Mouse (Mus musculus): ENCODE data around the gene Kif26a. TPM values are rescaled to one million over a fixed set of nuclear protein-coding genes. Genes with fewer than 3 reads are reported as not detected.
A peak's percentile ranks its signal among the peaks of the same experiment; 100 is the strongest.

Gene Kif26a
- polyA plus RNA-seq, 1 experiment from 2014 or later = 5.0 TPM

- Histone ChIP-seq H3K27me3 (no peaks in the 10 kb centered on the region), H3K4me1 (peaks cover 6% of the 10 kb centered on the region; the same call in 1 of the 2 replicates), H3K9ac (no peak overlapping the region), H3K27ac (no peak overlapping the region), H3K4me2 (replicated peaks) (no peak overlapping the region), H3K36me3 (no peaks in the 10 kb centered on the region), H3K9me3 (no peaks in the 10 kb centered on the region), H3K4me3 (no peak overlapping the region)
- 73% methylated on average over 1 of the region's 1 CpGs for WGBS
- no peak for ATAC-seq (ENCODE audit: insufficient number of reproducible peaks, insufficient read depth, low FRiP score, low TSS enrichment)
Measured at GRCm38 (mm10) chr12:112226238-112226637, 80.2 kb downstream of the Kif26a start.

- Histone ChIP-seq H3K9me3 (no peaks in the 10 kb centered on the region), H3K36me3 (no peaks in the 10 kb centered on the region), H3K9ac (no peak overlapping the region), H3K4me1 (peaks cover 6% of the 10 kb centered on the region; the same call in 1 of the 2 replicates), H3K4me3 (no peak overlapping the region), H3K4me2 (replicated peaks) (no peak overlapping the region), H3K27me3 (no peaks in the 10 kb centered on the region), H3K27ac (no peak overlapping the region)
- ATAC-seq (ENCODE audit: insufficient number of reproducible peaks, insufficient read depth, low FRiP score, low TSS enrichment) = no peak
- 93% methylated on average over 2 of the region's 2 CpGs for WGBS
Measured at GRCm38 (mm10) chr12:112226656-112227055, 80.6 kb downstream of the Kif26a start.

GRCm38 (mm10) chr12:112229084-112229483, 83.1 kb downstream of the Kif26a start:
- Histone ChIP-seq H3K4me2 (replicated peaks) (no peak overlapping the region), H3K4me3 (no peak overlapping the region), H3K9ac (no peak overlapping the region), H3K27ac (no peak overlapping the region), H3K27me3 (no peaks in the 10 kb centered on the region), H3K9me3 (no peaks in the 10 kb centered on the region), H3K4me1 (no peaks in the 10 kb centered on the region), H3K36me3 (no peaks in the 10 kb centered on the region)
- no peak for ATAC-seq (ENCODE audit: insufficient number of reproducible peaks, insufficient read depth, low FRiP score, low TSS enrichment)
- 60% methylated on average over 10 of the region's 10 CpGs for WGBS

GRCm38 (mm10) chr12:112230196-112230595, 84.2 kb downstream of the Kif26a start:
- Histone ChIP-seq H3K4me2 (replicated peaks) (no peak overlapping the region), H3K9me3 (no peaks in the 10 kb centered on the region), H3K9ac (no peak overlapping the region), H3K4me3 (no peak overlapping the region), H3K4me1 (no peaks in the 10 kb centered on the region), H3K36me3 (no peaks in the 10 kb centered on the region), H3K27ac (no peak overlapping the region), H3K27me3 (no peaks in the 10 kb centered on the region)
- 51% methylated on average over 2 of the region's 2 CpGs for WGBS
- no peak for ATAC-seq (ENCODE audit: insufficient number of reproducible peaks, insufficient read depth, low FRiP score, low TSS enrichment)

MicroRNA genes within 50 kb of the gene (microRNA counts, 519-probe panel; counts per million panel counts)
- microRNA mmu-miR-203 = 3,011 counts per million, percentile 70 among the panel's probes with 10 or more counts

Small RNA genes within 50 kb of the gene (microRNA-seq; reads per million reads assigned to microRNA genes)
- gene Mir203 (6,959 reads per million, percentile 91 among the genes with 10 or more reads in this experiment), gene Mir3073a (not detected), gene Mir3073b (not detected)

Other genes with a start within 250 kb of the Kif26a start
- 13.5 and 14.1 TPM in 2 replicates for gene Ppp1r13b, start 238.1 kb upstream of the Kif26a start, polyA plus RNA-seq (2016; fragmentation: Nextera tagmentation; extraction: Ambion mirVana)
- gene Atp5mpl, start 179.2 kb upstream of the Kif26a start, polyA plus RNA-seq (2016; fragmentation: Nextera tagmentation; extraction: Ambion mirVana) = 617 and 661 TPM in 2 replicates
- gene Tdrd9, start 174.6 kb upstream of the Kif26a start, polyA plus RNA-seq (2016; fragmentation: Nextera tagmentation; extraction: Ambion mirVana) = 0.73 and 0.75 TPM in 2 replicates
- not detected in 2 replicates for gene Rd3l, start 164.9 kb upstream of the Kif26a start, polyA plus RNA-seq (2016; fragmentation: Nextera tagmentation; extraction: Ambion mirVana)
- gene Aspg, start 39.5 kb upstream of the Kif26a start, polyA plus RNA-seq (2016; fragmentation: Nextera tagmentation; extraction: Ambion mirVana) = 1.3 and 1.5 TPM in 2 replicates